Mouse (Mus musculus): ENCODE measurements at regions not wholly inside any gene's neighbourhood (a gene's known extent, or its start where the extent isn't known, plus 50 kb on each side); places are given as distances from the start of the nearest gene placed in this dataset.
"Not testable (repeated sequence)": the region's sequence is repeated elsewhere in the genome, so short reads cannot be mapped to it uniquely, and the experiment has no call there.

- peak; percentile 9 for DNase-seq (ENCODE audit: low read depth)
These were observed 124.0 kb downstream of the Akain1 start for GRCm38 (mm10) chr17:69563165-69563564.

GRCm38 (mm10) chr17:69571070-69571669 lies 132.0 kb downstream of the Akain1 start:
- DNase-seq (ENCODE audit: low read depth), result not testable (repeated sequence)

DNA sequence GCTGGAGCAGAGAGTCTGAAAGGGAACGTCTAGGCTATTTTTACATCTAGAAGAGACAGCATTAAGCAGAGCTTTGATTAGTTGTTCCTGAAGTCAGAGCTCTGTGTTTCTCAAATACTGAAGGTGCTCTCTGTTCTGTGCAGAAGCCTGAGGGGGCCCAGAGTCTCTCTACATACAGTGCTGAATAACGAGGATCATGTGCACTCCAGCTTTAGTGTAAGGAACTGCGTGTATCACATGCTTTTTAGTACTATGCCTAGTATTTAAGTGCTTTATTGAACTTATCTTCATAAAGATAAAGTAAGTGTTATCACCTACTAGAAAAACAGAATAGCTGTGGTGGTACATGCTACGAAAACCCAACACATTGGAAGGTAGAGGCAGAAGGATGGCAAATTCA lies 151.4 kb downstream of the Akain1 start:
- DNase-seq (ENCODE audit: low read depth), result no peak

DNA sequence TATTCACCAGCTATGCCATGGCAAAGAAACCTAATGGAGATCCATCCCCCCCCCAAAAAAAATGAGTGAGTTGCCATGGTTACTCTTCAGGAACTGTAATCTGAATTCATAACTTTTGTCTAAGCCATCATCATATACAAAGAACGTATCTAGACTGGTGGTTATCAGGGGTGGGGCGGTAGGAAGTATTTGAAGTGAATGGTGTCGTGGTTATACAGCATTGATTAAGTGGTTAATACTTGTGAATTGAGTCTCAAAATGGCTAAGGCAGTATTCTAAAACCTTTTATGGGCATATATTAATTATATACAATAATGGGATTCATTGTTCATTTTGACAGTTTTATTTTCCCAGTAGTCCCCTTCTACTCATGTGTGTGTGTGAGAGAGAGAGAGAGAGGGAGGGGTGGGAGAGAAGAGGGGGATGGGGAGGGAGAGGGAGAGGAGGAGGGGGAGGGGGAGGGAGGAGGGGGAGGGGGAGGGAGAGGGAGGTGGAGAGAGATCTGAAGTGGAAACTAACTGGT lies 158.7 kb downstream of the Akain1 start:
- no peak for DNase-seq (ENCODE audit: low read depth)

GRCm38 (mm10) chr17:69598461-69598860 lies 159.3 kb downstream of the Akain1 start:
- DNase-seq (ENCODE audit: low read depth), result no peak

DNA sequence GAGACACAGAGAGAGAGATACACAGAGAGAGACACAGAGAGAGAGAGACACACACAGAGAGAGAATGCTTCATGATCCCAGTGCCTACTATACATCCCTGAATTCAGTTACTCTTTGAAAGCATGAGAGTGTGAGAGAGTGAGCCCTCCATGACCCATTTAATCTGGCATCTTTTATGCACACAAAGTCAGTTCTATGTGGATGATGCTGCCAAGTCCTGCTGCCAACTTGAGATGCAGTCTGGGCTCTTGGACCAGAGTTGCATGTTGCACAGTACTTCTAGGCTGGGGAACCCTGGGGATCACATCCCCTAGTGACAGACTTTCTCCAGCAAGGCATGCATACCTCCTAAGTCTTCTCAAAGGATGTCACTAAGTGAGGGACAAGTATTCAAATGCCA lies 164.5 kb downstream of the Akain1 start:
- no peak for DNase-seq (ENCODE audit: low read depth)

DNA sequence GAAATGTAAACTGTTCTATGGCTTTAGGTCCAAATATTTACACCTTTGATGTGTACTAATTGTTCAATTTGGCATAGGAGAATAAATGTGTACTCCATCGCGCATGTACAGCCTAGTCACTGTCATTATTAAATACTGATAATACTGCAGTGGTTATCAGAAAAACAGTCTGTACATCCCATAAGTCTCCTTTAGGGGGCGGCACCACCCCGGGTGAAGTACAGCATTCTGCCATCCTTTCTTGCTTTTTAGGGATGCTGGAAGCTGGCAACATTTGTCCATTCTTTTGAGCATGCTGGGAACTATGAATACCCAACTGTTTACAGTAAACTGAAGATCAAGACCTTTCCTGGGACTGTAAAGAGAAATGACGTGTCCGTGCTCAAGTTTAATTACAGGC lies 165.6 kb downstream of the Akain1 start:
- DNase-seq (ENCODE audit: low read depth), result no peak

DNA sequence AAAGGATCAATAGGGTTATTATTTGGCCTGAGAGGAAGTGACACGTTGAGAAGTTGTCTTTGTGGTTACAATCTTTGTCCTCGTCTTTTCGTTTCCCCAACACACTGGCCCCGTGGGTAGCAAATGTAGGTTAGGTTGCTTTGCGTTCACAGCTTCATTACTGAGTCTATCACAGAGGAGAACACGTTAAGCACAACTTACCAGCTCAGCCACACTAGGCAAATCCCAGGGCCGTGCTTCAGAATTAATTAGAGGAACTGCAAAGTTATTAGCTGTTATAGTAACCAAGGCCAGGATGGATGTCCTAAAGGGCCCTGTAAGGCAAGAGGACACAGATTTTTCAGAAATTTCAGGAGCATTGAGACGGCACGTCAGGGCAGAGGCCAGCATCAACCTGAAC lies 166.3 kb downstream of the Akain1 start:
- no peak for DNase-seq (ENCODE audit: low read depth)

- DNase-seq (ENCODE audit: low read depth), result no peak
These were observed 192.3 kb downstream of the Akain1 start for GRCm38 (mm10) chr17:69631411-69631810.

GRCm38 (mm10) chr17:69650496-69650895 lies 211.4 kb downstream of the Akain1 start:
- DNase-seq (ENCODE audit: low read depth), result not testable (repeated sequence)

DNA sequence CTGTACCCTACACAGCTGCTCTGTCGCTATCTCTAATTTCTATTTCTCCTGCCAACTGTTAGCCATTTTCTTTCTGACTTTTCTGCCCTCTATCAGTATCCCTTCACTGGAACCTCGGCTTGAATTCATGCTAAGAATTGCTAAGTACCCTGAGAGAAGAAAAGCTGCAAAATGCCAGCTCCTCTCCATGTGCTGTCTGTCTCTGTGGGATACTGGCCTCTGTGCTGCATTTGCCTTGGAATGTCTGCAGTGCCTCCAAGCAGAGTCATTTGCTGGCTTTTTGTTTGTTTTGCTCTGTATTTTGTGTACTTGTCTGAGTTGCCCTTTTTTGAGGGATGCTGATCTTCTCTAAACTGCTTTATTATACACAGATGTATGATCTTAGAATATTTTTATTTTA lies 215.5 kb downstream of the Akain1 start:
- DNase-seq (ENCODE audit: low read depth), result no peak

DNA sequence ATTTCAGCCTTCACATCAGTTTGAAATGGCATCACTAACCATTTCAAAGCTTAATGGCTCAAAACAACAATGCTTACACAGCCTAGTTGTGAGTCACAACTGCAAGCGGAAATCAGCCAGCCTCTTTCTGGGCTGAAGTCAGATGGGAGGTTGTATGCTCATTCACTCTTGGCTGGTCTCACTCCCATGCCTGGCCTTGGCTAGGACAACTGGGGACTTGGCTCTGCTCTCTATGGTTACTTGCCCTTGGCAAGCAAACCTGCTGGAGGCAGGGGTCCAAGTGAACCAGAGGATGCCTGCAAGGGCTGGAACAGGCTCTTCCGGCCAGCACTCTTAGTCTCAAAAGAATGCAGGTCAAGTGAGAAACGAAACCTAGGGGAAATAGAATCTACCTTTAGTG lies 233.4 kb downstream of the Akain1 start:
- no peak for DNase-seq (ENCODE audit: low read depth)

GRCm38 (mm10) chr17:69683091-69683490 lies 244.0 kb downstream of the Akain1 start:
- no peak for DNase-seq (ENCODE audit: low read depth)

- DNase-seq (ENCODE audit: low read depth), result no peak
These were observed 246.6 kb downstream of the Akain1 start for GRCm38 (mm10) chr17:69685625-69686257.

GRCm38 (mm10) chr17:69686383-69686782 lies 247.3 kb downstream of the Akain1 start:
- DNase-seq (ENCODE audit: low read depth), result no peak

- DNase-seq (ENCODE audit: low read depth), result no peak
These were observed 256.2 kb downstream of the Akain1 start for GRCm38 (mm10) chr17:69695341-69695740.

DNA sequence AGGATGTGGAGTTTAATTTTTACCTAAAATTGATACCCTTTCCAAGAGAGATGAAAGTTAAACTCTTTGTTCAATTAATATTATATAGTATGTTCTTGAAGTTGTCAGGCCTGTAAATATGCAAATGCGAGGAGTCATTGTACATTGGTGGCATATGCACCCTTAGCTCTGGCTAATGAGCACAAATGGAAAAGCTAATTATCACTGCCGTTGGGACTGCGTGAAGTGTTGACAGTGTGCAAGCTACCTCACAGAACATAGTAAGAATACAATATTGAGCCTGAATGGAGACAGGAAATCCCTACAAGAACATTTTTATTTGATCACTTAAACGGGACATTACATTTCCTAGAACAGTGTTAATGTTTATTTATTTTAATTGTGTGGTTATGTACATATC lies 241.5 kb upstream of the Dlgap1 start:
- DNase-seq (ENCODE audit: low read depth), result no peak

GRCm38 (mm10) chr17:69732981-69733380 lies 235.9 kb upstream of the Dlgap1 start:
- DNase-seq (ENCODE audit: low read depth), result no peak

DNA sequence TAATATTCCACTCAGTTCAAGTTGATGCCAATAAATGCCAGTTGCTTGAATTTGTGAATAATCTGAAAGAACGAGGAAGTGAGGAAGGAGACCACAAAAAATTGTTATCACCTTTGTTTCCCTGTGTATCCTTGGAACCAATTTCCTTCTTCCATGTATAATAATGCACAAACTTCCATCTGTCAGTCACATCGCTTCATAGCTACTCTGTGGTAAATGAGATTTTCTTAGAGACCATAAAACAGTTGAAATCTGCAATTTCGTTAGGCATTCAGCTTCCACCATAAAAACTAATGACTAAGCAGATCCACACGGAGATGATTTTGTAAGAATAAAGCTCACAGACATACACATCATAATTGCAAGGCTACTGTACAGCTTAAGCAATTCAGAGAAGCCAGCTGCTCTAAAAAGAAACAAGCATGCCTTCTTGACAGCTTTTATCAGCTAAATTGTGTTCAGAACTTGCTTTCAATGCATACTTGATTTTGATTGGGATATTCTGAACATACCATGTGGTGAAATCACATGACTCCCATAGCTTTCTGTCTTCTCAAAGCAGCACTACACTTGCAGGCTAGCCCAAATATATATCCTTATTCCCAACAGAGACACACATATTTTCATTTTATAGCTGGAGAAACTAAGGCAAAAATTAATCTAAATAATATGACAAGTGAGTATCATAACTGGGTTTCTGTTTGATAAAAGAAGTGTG lies 232.3 kb upstream of the Dlgap1 start:
- DNase-seq (ENCODE audit: low read depth), result no peak

DNA sequence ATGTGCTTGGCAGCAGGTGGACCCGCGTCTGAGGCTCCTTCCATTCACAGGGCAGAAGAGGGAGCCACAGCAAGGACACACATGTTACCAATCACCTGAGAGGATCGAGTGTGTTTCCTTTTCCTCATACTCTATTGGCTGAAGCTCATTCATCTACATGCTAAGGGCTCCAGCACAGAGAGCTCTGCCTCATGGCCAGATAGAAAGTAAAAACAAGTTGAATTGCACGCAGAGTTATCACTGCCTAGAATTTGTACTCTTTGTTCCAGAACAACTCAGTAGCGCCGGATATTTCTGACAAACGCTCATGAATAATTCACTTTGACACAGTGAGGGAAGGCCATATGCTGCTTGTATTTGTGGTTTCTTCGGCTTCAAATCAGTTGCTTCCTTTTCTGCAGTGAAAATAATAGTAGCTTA lies 199.9 kb upstream of the Dlgap1 start:
- no peak for DNase-seq (ENCODE audit: low read depth)

DNA sequence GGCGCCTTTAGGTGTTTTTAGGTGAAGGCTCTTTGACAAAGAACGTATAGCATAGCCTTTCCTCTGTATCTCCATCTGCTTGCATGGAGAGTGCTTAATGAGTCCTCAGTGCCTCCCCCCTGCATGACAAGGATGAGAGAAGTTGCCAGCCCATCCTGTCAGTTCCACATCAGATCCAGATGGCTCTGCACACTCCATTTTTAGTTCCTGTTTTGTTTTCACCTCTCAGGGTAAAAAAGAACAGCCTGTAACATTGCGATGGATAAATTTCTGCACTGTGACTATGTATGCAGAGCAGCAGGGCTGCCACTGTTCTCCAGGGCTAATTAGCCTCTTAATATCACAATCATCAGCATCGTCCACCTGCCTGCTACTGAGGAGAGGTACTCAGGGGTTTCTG lies 198.8 kb upstream of the Dlgap1 start:
- no peak for DNase-seq (ENCODE audit: low read depth)

DNA sequence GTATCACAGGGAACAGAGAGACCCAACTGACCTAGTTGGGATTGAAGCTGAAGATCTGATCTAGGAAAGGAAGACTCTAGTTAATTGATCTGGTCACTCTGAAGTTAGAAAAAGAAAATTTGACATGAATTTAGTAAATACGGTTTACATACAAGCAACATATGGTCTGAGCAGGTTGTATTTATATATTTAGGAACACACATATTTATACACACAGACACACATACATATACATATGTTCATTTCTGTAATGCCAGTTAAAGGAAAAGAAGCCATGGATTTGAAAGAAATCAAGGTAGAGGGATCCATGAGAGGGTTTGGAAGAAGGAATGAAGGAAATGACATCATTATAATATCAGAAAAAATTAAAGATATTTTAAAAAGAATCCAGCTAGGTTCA lies 187.7 kb upstream of the Dlgap1 start:
- no peak for DNase-seq (ENCODE audit: low read depth)

- no peak for DNase-seq (ENCODE audit: low read depth)
These were observed 181.9 kb upstream of the Dlgap1 start for GRCm38 (mm10) chr17:69786985-69787384.
